Mouse (Mus musculus) retina, adult 2 months (tissue): Measurements from ENCODE around the gene Flnb.

Source experiments
- DNase-seq: peaks from one replicate; pipeline ENCODE4 v3.0.0-alpha.2; 2012; ENCODE audit warnings: low read depth, low spot score

Gene Flnb

GRCm38 (mm10) chr14:7900481-7901049 is 82.8 kb downstream of the Flnb start:
- DNase-seq, result no peak

DNA sequence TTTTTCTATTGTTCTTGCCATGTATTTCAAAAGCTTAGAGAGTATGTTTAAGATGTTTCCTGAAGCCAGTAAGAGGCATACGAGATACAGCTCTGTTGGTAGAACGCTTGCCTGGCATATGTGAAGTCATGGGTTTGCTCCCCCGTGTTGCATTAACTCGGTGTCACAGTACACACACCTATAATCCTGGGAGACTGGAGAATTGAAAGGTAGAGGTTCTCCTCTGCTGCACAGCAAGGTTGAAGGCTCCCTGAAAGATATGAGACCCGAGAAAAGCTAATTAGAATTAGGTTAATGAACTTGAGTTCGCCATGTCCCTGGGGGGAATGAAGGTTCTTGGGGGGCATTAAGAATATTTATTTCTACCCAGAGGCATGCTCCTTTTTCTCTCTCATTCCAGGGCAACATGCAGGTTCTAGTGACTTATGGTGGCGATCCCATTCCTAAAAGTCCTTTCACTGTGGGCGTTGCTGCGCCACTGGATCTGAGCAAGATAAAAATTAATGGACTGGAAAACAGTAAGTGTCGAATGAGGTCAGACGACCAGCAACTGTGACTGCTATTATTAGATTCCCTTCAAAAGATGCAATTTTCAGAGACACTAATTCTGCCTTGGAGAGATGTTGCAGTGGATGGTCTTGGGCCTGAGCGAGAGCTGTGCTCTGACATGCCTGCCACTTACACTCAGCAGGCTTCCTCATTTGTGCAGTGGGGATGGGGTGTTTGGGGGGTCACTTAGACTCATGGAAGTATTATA is 83.9 kb downstream of the Flnb start:
- no peak for DNase-seq

- DNase-seq, result no peak
Measured at GRCm38 (mm10) chr14:7907058-7907457, 89.3 kb downstream of the Flnb start.

- DNase-seq, result no peak
Measured at GRCm38 (mm10) chr14:7909472-7909871, 91.7 kb downstream of the Flnb start.

DNA sequence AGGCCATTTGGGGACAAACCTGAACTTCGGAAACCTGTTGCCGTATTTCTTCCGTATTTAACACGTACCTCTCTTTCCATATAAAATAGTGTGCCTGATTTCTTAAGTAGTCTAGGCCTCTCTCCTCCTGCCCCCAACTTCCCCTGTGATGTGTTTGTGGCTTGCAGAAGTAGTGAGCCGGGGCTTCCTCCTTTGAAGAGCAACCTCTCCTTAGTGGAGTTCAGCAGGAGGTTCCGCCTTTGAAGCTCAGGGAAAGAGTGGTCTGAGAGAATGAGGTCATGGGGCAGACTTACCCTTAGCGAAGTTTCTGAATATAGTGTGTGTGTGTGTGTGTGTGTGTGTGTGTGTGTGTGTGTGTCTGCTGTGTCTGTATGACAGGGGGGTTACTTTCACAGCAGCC is 96.1 kb downstream of the Flnb start:
- no peak for DNase-seq

DNA sequence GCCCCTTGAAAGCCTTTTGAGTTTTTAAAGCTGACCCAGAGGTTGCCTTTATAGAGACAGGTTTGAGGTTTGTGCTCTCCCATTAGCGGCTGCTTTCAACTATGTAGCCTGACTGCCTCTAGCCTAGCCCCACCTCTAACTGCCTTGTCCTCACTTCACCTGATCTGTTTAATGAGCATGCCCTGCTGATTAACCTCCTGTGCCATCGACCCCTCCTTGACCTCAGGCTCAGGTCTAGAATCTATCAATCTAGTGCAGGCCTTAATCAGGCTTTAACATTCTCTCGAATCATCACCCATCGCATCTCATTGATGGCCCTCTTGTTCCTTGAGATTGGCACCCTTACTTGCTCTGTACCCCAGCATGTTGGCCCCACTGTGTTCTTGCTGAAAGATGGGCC is 96.7 kb downstream of the Flnb start:
- DNase-seq, result no peak

DNA sequence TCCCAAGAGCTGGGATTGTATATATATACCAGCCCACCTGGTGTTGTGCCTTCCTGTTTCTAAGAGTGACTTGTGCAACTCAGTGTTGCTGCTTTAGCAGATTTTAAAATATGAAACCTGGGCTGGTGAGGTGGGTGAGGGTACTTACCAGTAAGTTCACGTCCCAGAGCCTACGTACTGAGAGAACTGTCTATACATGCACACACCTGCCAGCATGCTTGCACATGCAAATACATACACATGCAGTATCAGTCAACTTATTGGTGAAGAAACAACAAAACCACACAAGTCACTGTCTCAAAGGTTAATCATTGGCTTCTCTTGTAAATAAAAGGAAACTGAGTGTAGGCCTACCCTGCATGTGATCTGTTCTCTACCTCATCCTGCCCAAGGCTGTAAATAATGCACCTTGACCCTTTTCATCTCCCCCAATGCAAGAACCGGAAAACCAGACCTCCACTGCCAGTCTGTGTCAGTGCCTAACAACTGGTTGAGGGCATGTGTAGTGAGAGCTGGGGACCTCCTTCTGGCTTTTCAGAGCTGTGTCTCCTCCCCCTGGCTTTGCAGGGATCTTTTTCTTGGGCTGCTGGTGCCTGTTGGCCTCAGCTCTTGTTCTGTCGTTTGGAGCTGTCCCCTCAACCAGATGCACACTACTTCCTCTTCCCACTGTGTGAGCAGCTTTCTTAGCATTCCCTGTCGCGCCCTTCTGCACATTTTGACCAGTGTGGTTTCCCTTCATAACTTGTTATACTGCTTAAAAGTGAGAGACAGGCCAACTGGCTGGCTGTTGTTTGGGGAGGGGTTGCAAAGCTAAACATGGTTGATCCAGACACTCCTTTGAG is 100.6 kb downstream of the Flnb start:
- no peak for DNase-seq

DNA sequence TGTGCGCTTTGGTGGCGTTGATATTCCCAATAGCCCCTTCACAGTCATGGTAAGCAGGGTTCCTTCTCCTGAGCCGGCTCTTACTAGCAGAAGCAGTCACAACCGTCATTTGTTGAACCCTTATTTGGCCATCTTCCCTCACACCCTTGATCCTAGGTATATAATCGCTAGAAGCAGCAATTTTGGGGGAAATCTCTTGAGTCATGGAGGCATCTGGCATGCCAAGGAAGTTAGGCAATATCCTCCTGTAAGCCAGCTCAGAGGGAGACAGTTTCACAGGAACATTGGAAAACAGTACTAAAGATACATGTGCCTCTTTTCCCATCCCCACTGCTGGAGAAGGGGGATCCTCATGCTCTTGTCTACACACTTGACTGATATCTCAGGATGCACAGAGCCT is 101.6 kb downstream of the Flnb start:
- DNase-seq, result no peak

GRCm38 (mm10) chr14:7919921-7920320 is 102.2 kb downstream of the Flnb start:
- DNase-seq, result no peak

DNA sequence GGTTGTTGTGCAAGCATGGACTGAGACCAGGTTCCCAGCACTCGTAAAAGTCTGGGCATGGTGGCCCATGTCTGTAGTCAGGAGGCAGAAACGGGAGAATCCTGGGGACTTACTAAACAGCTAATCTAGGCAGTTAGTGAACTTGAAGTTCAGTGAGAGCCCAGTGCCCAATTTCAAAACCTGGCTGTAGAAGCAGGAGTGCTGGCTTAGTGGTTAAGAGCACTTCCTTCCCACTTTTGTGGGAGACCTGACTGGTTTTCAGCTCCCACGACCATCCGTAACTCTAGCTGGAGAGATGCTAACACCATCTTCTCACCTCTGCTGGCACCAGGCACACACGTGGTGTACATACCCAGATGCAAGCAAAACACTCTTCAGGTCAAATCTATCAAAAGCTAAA is 103.7 kb downstream of the Flnb start:
- DNase-seq, result no peak

GRCm38 (mm10) chr14:7923635-7924034 is 105.9 kb downstream of the Flnb start:
- no peak for DNase-seq

- no peak for DNase-seq
Measured at GRCm38 (mm10) chr14:7928362-7928761, 110.6 kb downstream of the Flnb start.

- DNase-seq, result no peak
Measured at GRCm38 (mm10) chr14:7929029-7929428, 111.3 kb downstream of the Flnb start.

DNA sequence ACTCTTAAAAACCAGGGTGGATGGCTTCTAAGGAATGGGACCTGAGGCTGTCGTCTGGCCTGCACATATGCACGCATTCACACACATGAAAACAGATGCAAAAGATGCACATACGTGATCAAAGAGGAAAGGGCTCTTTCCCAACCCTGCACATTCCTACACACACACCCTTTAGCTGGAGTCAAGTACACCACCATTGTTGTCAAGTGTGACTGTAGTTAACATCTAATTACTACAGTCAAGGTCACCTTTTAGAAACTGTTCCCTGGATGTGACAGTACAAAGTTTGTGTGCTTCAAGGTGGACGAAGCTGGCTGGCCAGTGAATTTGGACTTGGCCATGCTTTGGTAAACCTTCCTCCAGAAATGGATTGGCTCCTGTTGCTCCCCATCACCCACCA is 114.4 kb downstream of the Flnb start:
- DNase-seq, result no peak

GRCm38 (mm10) chr14:7934166-7934565 is 116.4 kb downstream of the Flnb start:
- DNase-seq, result no peak

DNA sequence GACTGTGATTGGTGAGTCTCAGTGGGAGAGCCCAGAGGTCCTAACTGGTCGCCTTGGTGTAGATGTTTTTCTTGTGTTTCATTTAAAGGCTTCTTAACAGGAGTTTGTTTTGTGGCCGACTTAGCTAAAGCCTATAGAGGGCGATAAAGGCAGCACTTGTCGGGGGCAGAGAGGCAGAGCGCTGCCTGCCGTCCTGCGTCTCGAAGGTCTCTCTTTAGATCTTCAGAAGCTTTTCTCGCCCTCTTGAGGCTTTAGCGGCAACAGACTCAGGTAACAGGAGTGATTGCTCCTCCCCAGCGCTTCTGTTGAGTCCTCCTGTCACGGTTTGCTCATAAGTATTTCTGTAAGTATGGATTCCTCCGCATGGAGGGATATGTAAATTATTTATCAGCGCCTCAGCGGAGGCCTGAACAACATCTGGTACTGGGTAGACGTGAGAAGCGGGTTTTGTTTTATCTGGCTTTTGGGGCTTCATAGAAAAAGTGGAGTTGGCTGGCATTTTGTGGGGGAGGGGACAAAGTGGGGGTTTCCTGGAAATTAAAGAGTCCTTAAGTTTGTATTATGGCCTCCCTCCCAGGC is 119.4 kb downstream of the Flnb start:
- DNase-seq, result no peak

DNA sequence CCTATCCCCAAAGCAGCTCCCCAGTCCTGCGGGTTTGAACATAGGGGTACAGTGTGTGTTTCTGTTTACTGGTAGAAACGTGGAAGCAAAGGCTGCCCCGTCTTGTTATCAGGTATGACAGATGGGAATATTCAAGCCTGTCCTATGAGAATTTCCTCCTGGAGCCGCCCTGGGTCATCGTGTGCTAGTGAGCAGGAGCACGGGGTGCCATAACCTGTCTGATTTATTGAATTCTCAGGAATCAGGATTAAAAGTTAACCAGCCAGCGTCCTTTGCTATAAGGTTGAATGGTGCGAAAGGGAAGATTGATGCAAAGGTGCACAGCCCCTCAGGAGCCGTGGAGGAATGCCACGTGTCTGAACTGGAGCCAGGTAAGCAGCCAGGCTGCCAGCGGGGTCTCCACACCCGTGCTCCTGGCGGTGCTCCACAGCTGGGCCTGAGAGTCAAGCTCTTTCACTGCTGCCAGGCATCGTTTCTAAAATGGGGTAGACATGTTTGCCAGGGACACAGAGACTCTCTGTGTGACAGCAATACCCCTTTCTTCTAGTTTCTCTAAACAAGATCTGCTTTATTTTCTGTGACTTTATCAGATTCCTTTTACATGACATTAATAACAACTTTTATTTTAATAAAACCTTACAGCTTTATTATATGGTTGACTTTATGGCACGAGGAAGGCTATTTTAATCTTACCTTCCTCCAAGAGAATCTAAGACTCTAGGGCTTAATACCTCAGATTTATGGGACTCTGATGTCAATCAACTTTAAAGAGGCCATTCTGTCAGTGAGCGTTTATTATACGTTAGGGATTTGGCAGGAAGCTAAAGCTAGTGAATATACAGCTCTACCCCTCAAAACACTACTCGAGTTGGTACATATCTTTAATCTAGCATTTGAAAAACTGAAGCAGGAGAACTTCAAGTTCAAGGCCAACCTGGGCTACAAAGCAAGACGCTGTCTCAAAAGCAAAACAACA is 121.3 kb downstream of the Flnb start:
- DNase-seq, result no peak

GRCm38 (mm10) chr14:7941413-7941812 is 123.7 kb downstream of the Flnb start:
- no peak for DNase-seq

DNA sequence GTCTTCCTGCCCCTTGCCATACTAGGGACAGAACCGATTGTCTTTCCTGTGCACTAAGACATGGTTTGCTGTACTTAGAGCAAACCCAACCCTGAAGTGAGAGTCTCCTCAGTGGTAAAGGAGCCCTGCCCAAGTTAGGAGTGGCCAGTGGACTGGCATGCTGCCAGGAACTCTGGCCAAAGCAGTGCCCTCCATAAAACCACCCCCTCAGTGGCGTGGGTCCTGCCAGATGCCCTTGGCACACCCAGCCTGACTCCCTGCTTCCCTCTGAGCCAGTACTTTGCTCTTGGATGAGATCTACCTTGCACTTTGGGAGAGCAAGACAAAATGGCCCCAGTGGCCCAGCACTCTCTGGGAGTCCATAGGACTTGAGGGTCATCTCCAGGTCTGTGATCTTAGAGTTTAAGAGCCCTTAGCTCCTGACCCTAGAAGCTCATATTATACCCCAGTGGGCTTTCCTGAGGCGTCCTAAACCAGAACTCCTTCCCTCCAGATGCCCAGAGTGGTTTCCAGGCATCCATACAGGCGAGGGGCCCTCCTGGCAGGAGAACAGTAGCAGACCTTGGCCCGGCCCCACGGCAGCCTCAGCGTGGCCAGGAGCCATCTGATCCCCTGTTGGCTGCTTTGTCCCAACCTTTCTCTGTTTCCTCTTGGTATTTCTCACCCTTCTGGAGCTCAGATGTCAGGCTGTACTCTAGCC is 125.5 kb downstream of the Flnb start:
- DNase-seq, result no peak

GRCm38 (mm10) chr14:7943801-7944135 is 126.0 kb downstream of the Flnb start:
- DNase-seq, result no peak
